Mouse (Mus musculus): ENCODE data around the gene Scmh1.
"Not testable (repeated sequence)": the region's sequence is repeated elsewhere in the genome, so short reads cannot be mapped to it uniquely, and the experiment has no call there.

Scmh1 gene

DNA sequence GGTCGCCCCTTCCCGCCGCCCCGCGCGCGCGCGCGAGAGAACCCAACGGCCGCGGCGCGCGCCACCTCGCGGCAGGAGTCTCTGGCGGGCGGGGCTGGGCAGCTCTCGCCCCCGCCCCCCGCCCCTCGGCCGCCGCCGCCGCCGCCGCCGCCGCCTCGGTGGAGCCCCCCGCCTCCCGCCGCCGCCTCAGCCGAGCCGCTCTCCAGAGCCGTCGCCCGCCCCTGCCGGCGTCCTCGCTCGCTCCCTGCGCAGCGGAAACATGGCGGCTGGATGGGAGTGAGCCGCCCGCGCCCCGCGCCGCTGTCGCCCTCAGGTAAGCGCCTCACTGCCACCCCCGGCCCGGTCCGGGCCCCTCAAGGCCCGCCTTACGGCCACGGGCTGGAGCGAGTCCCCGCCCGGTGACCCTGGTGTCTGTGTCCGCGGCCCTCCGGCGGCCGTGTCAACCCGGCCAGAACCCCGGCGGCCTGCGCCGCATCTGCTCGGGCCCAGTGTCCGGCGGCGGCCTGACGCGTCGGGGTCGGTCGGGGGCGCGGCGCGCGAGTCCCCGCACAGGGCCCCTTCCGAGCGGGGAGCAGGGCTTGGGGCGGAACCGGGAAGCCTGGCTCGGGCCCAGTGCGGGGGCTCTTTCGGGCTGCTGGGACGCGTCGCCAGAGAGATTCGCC lies at the start of gene Scmh1:
Gene Scmh1, plus strand, starts transcription at position 138 of the 662 bp plus-strand sequence.
- peak; percentile 56 for DNase-seq

GRCm38 (mm10) chr4:120360011-120360521 lies 45.0 kb upstream of the Scmh1 start:
- DNase-seq = no peak

DNA sequence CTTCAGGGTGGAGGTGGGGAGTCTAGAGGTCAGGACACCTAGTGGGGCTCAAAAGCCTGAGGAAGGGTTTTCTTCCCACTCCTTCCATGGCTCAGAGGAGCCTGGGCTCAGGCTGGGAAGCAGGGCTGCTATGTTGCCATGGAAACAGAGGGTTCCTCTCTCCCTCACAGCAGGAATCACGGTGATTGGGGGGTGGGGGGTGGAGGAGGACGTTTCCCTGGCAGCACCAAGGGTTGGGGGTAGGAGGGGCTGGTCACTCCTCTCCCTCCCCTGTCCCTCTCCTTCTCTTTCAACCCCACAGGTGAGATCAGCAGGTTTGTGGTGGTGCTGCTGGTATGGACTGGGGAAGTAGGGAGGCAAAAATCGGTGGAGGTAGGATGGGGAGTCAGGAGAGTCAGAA lies 40.4 kb upstream of the Scmh1 start:
- DNase-seq = no peak

DNA sequence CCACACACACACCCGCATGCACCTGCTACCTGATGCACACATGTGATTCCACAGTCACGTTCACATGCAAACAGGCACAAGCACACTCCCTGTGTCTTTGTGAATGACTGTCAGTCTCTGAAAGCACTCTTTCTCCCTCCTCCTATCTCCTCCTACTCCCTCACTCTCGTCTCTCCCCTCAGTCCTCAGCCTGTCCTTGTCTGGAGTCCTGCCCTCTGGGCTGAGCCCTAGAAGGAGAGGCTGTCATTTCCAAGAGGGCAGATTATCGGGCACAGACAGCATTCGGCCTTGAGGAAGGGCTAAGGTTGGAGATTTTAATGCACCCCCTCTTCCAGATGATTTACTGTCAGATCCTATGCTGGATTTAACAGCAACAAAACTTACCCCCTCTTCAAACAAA lies 39.6 kb upstream of the Scmh1 start:
- DNase-seq = no peak

GRCm38 (mm10) chr4:120368031-120368430 lies 37.0 kb upstream of the Scmh1 start:
- no peak for DNase-seq

GRCm38 (mm10) chr4:120368663-120369062 lies 36.4 kb upstream of the Scmh1 start:
- DNase-seq = peak; percentile 31

GRCm38 (mm10) chr4:120369156-120369555 lies 35.9 kb upstream of the Scmh1 start:
- no peak for DNase-seq

GRCm38 (mm10) chr4:120369861-120370366 lies 35.2 kb upstream of the Scmh1 start:
- no peak for DNase-seq

- DNase-seq = no peak
Observed at GRCm38 (mm10) chr4:120372838-120373237, 32.2 kb upstream of the Scmh1 start.

GRCm38 (mm10) chr4:120373813-120374212 lies 31.3 kb upstream of the Scmh1 start:
- no peak for DNase-seq

DNA sequence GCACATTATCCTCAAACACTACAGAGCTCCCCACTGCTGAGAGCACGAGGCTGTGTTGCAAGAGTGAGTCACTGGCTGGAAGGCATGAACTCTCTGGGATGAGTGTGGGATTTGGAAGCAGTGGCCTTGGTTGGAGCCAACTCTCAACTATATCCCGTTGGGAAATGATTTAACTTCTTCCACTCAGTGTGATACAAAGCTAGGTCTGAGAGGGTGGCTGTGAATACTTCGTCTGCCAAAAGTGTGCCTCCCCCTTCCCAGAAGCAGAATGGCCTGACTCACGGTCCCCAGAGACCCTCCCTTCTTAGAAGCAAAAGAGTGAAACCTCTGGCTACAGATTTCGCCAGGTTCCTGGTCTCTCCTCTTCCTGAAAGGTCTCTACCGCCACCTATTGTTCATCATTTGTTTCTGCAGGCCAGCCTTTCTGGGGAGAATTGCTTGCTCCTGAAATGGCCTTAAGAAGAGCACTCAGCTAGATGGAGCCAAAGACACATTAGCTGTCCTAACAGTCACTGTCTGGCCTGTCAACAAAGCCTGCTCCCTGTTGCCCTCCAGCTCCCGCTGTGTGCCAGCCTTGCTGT lies 24.2 kb upstream of the Scmh1 start:
- DNase-seq = peak; percentile 71

DNA sequence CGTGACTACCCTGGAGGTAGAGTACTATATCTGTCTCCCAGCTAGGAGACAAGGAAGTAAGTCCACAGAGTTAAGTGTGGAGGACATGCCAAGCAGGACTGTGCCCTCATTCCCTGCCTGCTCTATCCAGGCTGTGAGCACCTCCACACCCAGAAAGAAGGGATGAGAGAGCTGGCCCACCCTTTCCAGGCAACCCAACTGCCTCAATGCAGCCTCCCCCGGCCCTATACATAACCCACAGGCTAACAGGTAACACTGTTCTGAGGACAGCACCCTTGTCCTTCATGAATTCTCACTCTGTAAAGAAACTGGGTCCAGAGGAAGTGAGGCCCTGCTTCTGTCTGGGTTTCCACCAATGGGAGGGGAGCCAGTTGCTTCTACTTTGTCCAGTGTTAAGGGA lies 19.6 kb upstream of the Scmh1 start:
- no peak for DNase-seq

GRCm38 (mm10) chr4:120387496-120387895 lies 17.6 kb upstream of the Scmh1 start:
- no peak for DNase-seq

- DNase-seq = no peak
Observed at GRCm38 (mm10) chr4:120387968-120388367, 17.1 kb upstream of the Scmh1 start.

- DNase-seq = no peak
Observed at GRCm38 (mm10) chr4:120388998-120389542, 16.0 kb upstream of the Scmh1 start.

- DNase-seq = no peak
Observed at GRCm38 (mm10) chr4:120389546-120389945, 15.5 kb upstream of the Scmh1 start.

GRCm38 (mm10) chr4:120391591-120391990 lies 13.5 kb upstream of the Scmh1 start:
- DNase-seq = no peak

- no peak for DNase-seq
Observed at GRCm38 (mm10) chr4:120392341-120392740, 12.7 kb upstream of the Scmh1 start.

DNA sequence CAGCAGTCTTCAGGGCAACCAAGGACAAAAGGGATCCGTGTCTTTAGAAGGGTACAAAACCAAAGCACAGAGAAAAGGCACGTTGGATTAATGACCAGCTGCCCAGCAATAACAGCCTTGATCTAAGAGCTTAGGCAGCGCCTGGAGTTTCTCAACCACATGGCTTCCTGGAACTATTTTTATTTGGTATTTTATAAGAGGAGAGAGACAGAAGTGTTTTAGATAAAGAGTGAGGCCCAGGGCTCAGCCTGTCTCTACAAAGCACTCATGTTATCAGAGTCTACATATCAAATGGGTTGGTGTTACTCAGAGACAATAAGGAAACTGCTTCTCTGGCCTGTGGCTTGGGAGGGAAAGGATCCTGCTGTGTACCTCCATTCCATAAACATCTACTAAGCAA lies 12.3 kb upstream of the Scmh1 start:
- no peak for DNase-seq

DNA sequence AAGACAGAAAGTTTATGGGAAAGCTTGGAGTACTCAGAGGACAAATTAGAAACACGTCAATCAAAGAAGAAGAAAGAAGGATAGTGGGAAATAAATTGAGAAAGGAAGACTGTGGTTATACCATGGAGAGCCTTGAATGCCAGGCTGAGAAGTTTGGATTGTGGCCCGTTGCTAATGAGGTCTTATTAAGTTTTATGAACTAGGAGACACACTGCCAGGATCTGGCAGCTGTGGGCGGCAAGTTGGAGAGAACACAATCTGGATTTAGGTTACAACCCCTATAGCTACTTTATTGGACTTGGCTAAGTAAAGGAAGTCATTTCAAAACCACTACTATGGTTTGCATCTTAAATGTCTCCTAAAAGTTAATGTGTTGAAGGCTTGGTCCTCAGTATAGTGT lies 4.8 kb upstream of the Scmh1 start:
- DNase-seq = no peak

GRCm38 (mm10) chr4:120402105-120402504 lies 3.0 kb upstream of the Scmh1 start:
- DNase-seq = not testable (repeated sequence)

- DNase-seq = no peak
Observed at GRCm38 (mm10) chr4:120404247-120404646, 834 bp upstream of the Scmh1 start.

DNA sequence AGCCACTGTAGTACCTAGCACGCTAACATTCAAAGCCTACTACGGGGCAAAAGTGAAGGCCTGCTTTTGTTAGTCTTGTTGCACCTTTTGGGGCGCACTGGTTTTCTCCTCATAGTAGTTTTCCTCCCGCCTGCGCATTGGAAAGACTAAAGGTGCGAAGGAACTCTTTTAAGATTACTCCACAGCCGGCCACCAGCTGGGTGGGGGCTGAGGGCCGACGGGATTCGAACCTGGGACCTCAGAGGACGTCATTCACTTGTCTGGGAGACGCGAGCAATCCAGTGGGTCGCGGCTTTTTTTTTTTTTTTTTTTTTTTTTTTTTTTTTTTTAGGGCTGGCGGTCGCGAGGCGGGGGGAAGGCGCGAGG lies 320 bp upstream of the Scmh1 start:
- peak; percentile 42 for DNase-seq
